Mouse (Mus musculus): ENCODE measurements at regions not wholly inside any gene's neighbourhood (a gene's known extent, or its start where the extent isn't known, plus 50 kb on each side); places are given as distances from the start of the nearest gene placed in this dataset.

- TF ChIP-seq CTCF (IDR thresholded peaks at IDR 0.05; ENCODE audit: borderline replicate concordance, insufficient read depth, low read depth, low read length) (no peak), POLR2A (IDR thresholded peaks at IDR 0.05; ENCODE audit: borderline replicate concordance, insufficient read depth, low read length) (no peak)
Measured at GRCm38 (mm10) chr5:77530376-77530775, 122.5 kb upstream of the Igfbp7 start.

Data from cerebellum, adult 2 months (tissue).